Mouse (Mus musculus) kidney, postnatal 25 days (tissue): Measurements from ENCODE around the gene Chd1.
"Not testable (repeated sequence)": the region's sequence is repeated elsewhere in the genome, so short reads cannot be mapped to it uniquely, and the experiment has no call there.

Experiments
- DNase-seq, 2 experiments: peaks; one replicate each; pipeline ENCODE4 v3.0.0; 2021; ENCODE audit warnings: mixed read lengths in 2 of 2

Gene Chd1

DNA sequence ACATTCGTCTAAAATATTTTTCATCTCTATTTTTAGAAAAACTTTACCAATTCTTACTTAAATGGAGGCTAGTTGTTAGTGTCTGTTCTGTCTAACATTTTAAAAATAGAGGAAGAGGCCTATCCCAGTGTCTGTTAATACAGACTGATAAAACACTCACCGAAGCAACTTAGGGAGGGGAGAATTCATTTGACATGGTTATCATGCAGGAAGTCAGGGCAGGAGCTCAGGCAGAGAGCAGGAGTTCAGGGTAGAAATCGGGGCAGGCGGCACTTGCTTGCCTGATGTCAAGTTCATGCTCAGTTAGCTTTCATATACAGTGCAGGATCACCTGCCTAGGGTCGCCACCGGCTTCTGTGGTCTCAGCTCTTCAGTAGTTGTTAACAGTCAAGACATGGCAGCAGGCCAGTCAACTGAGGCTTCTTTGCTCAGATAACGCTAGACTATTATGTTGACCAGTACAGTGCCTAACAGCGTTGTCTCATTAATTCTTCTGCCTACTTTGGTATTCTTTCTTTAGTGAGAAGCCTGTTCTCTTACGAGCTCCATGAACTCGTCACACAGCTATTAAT lies 32.7 kb downstream of the Chd1 start:
- no peak for DNase-seq

DNA sequence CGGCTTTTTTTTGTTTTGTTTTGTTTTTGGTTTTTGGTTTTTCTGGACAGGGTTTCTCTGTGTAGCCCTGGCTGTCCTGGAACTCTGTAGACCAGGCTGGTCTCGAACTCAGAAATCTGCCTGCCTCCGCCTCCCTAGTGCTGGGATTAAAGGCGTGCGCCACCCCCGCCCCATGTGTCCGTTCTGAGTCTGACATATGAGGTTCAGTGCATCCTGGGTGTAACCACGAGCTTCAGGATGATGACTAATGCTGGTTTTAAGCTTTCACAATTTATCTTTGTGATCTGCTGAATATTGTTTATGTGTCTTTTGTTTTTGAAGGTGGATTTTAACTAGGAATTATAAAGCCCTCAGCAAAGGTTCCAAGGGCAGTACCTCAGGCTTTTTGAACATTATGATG lies 37.1 kb downstream of the Chd1 start:
- no peak for DNase-seq

DNA sequence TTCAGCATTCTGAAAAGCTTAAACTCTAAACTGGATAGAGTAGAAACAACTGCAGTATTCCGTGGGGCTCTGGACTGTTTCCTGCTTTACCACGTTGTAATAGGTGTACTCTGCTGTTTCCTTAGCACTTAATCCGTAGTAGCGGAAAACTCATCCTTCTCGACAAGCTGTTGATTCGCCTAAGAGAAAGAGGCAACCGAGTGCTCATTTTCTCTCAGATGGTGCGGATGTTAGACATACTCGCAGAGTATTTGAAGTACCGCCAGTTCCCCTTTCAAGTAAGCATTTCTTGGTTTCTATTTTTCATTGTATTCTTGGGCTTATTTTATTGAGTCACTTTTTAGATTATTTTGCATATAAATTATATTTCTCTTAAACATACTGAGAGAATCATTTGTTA lies 38.2 kb downstream of the Chd1 start:
- no peak for DNase-seq

GRCm38 (mm10) chr17:15743379-15743778 lies 38.6 kb downstream of the Chd1 start:
- no peak for DNase-seq

DNA sequence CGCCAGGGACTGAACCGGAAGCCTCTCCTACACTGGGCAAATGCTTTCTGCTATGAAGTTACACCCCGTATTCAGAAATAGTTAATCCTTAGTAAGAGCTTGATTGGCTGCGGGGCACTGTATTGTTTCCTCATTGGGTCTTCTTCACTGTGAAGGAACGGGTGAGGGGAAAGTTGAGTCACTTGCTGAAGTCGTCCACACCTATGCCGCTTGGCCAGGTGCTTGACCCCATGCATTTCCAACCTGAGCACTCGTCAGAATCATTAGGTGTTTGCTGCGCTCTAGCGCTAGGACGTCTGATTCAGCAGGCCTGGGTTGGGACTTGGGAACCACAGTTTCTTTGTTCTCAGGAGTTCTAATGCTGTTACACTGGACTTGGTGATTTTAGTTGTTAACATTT lies 41.9 kb downstream of the Chd1 start:
- DNase-seq: no peak

GRCm38 (mm10) chr17:15748022-15748421 lies 43.3 kb downstream of the Chd1 start:
- no peak for DNase-seq

- not testable (repeated sequence) for DNase-seq
Measured at GRCm38 (mm10) chr17:15751264-15751663, 46.5 kb downstream of the Chd1 start.

- DNase-seq: no peak
Measured at GRCm38 (mm10) chr17:15761191-15761590, 56.4 kb downstream of the Chd1 start.

DNA sequence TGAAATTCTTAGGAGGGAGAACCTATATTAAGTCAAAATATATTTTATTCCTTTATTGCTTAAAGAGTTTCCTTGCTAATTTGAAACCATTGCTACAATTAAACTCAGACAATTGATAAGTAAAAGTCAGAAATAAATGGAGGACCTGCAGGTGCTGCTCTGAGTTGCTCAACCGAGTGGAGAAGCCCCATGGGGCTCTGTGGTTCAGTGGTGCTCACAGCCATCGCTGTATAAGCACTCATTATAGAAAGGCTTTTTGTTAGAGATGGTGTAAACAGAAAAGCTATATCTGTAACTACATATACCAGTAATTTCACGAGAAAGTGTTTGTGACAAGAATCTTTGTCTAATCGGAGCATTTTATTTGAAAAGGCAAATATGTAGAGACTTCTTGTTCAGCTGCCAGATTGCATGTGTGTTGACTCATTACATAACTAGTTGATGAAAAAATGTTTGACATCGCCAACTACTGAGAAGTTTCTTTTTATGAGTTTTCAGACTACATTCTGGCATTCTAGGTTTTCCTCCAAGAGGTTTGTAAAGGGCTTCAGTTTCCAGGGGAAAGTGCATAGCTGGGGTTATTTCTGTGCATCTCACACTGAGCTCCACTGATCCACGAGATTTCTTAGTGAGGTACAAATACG lies 64.4 kb downstream of the Chd1 start:
- no peak for DNase-seq

- no peak for DNase-seq
Measured at GRCm38 (mm10) chr17:15773956-15774355, 69.2 kb downstream of the Chd1 start.

GRCm38 (mm10) chr17:15774565-15775215 lies 69.9 kb downstream of the Chd1 start:
- no peak for DNase-seq

DNA sequence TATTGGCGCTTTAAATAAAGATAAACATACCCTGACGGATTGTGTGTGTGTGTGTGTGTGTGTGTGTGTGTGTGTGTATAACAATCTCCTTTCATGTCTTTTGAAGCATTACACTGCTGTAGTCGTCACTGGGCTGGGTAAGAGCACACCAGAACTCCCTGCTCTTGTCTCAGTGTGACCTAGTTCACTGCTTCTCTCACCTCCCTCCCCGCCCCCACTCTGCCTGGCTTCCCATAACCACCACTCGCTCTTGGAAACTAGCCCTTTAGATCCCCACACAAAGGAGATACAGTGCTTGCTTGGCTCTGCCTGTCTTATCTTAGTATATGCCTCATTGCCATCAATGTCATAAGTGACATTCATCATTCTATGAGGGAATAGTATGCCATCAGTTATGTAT lies 71.6 kb downstream of the Chd1 start:
- no peak for DNase-seq

DNA sequence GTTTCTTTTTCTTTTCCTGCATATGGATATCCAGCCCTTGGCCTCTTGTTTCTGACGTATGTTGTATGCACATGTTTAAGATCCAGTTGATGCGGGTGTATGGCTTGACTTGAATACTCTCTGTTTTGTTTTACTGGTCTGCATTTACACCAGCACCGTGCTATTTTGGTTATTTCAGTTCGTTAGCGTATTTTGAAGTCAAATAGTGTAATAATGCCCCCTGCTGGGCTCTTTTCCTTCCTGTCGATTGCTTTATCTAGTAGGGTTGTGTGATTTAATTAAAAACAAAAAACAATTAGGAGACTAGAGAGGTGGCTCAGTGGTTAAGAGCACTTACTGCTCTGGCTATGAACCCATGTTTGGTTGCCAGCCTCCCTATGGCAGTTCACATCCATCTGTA lies 73.2 kb downstream of the Chd1 start:
- peak in 1 of 2 experiments; percentile 26 for DNase-seq

- DNase-seq: peak in 1 of 2 experiments; percentile 47
Measured at GRCm38 (mm10) chr17:15787036-15787435, 82.3 kb downstream of the Chd1 start.

- no peak for DNase-seq
Measured at GRCm38 (mm10) chr17:15790716-15791115, 85.9 kb downstream of the Chd1 start.

DNA sequence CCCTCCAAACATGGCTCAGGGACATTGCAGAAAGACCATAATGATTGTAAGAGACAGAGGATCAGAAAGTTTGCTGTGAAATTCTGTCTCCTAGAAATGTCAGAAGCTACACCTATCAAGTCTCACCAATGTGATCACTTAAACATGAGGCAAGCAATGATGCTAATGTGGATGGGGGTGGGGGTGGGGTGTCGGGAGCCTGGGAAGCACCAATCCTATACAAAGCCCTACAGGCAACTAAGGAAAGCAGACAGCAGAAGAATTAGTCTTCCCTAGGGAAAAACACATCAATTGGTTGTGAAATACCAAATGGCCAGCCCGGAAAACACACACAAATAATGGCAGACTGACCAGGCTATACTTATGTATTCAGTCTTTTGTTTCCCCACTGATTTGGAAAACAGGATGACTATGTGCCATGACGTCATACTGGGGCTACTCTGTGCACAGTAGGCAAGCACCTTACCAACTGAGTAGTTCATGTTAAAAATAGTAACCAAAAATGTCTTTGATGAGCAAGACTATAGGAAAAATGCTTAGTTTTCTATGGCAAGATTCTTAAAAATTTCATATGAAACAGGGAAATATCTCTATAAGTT lies 94.5 kb downstream of the Chd1 start:
- no peak for DNase-seq

GRCm38 (mm10) chr17:15804008-15804812 lies 99.4 kb downstream of the Chd1 start:
- DNase-seq: peak in 1 of 2 experiments; percentile 30

DNA sequence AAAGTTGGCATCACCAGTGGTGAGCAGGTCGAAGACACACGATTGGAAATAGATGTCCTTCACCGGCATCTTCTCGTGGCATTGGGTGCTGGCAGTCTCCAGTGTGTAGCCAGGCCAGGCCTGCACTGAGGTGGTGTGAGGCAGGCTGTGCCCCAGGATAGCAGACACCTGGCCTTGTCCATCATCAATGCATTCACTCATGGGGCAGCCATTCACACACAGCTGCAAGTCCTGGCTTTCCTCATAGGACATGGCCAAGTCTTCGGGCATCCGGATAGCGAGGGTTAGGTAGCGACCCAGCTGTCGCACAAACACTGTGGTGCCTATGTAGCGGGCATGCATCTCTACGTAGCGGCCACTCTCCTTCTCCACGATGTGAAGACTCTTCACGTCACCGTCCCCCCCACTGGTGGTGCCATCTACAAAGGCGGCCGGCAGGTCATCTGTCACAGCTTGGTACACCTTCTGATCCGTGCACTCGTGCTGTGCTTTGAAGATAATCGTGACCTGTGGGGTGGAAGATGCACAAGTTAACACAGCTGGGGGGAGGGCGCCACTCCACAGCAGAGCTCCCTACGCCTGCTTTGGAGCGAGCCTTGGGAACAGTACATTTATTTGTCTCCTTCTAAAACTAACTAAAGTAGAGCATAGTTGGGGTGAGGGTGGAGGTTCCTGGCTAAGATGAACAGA lies 102.7 kb downstream of the Chd1 start:
- no peak for DNase-seq

DNA sequence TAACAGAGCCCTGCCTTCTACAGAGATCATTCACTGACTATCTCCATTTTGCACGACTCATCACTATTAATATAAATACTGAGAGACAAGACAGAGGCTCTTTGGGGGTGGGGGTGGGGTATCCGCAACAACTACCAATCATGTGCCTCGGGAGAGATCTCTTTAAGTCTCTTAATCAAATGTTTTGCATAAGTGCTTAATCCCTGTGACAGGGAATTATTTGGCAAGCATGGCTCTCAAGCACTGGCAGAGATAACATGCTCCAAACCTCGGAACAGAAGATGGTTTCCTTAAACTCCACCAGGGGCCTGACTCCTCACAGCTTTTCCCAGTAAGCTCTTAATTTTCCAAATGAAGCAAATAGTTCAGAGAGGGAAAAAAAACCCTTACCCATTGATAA lies 103.2 kb downstream of the Chd1 start:
- no peak for DNase-seq

DNA sequence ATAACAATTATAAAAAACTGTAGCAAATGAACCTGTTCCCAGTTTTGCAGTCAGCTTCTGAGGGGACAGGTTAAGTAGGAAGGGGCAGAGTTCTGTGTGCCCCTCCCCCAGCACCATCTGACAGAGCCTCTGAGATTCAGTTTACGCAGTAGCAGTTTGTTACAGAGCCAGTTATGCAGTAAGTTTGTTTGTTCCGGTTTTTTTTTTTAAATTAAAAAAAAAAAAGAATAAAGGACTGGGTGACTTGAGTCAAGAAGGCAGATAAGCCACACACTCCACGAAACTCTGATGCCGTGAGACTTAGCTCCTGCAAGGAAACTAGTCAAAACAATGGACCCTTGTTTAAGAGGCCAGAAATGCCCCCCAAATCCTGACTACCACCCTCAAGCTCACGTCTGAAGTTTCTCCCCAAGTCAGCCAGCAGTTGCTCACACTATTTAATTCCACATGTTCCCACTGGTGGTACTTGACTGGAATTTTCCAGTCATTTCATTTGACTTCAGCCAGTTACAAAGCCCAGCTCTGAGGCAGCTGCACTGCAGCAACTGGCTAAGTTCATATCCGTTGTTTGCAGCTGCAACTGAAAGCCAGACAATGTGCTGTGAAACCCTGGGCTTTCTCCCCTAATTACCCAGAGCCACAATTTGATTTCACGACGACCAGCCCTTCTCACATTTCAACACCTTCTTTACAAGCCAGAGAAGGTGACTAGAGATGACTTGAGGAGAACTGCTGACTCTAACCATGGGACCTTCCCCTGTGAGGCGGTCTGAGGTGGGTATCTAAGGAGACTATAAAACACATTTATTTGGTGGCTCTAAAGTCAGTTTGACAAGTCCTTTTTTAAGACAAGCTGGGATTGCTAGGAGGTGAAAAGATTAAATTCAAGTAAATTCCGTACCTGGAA lies 104.0 kb downstream of the Chd1 start:
- peak in 1 of 2 experiments; percentile 41 for DNase-seq

DNA sequence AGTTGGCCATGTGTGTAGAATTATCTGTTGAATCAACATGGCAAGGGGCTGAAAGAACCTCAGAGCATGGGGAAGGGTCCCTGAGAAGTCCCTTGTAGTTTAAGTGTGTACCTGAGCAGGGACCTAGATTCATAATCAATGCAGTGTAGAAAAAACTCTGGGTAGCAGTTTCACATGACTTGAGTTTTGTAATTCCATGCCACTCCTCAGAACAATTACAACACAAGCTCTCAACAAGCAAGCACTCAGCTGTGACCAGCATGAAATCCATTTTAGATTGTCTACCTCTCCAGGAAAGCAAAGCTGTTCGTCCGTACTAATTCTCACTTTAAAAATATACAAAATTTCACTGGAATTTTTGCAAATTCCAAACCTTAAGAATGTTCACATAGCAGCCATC lies 105.2 kb downstream of the Chd1 start:
- no peak for DNase-seq
